Mouse (Mus musculus) MEL (cell line): ENCODE measurements around the gene Cyb5d1. TPM values are rescaled to one million over a fixed set of nuclear protein-coding genes. Genes with fewer than 3 reads are reported as not detected.

Experiments
- DNase-seq: peaks from one replicate; pipeline ENCODE4 v3.0.0; 2011; ENCODE audit warnings: low read depth, low spot score
- H3K27ac ChIP-seq: 2 replicates; pipeline ENCODE4 v1.5.1; 2012; ENCODE audit warnings: low read depth, mild to moderate bottlenecking, control low read depth, low read length, moderate library complexity; ENCODE audit not compliant: control insufficient read depth
- H3K27me3 ChIP-seq, 2 experiments: fragments of 150-350 bp in 1 of 2; sonication (generic) in 1 of 2; 2 replicates each; pipeline ENCODE4 v1.6.1; 2012; ENCODE audit warnings: low read length in 2 of 2, mild to moderate bottlenecking in 2 of 2, improper control_type of control experiment in 1 of 2, moderate library complexity in 1 of 2; ENCODE audit not compliant: insufficient read depth in 2 of 2, control insufficient read depth in 1 of 2
- H3K36me3 ChIP-seq, 2 experiments: 2 replicates each; pipeline ENCODE4 v1.6.1; 2012 to 2014; ENCODE audit warnings: low read length in 2 of 2, improper control_type of control experiment in 1 of 2, inconsistent platforms in 1 of 2, mild to moderate bottlenecking in 1 of 2; ENCODE audit not compliant: insufficient read depth in 2 of 2, control insufficient read depth in 1 of 2
- H3K4me1 ChIP-seq, 2 experiments: fragments of 150-350 bp in 1 of 2; sonication (generic) in 1 of 2; 2 replicates each; pipeline ENCODE4 v1.6.1; 2012; ENCODE audit warnings: low read length in 2 of 2, improper control_type of control experiment in 1 of 2, mild to moderate bottlenecking in 1 of 2; ENCODE audit not compliant: insufficient read depth in 2 of 2, control insufficient read depth in 1 of 2
- H3K4me3 ChIP-seq, 2 experiments: fragments of 150-350 bp in 1 of 2; sonication (generic) in 1 of 2; 2 replicates each; pipeline ENCODE4 v1.5.1; 2012; ENCODE audit warnings: low read depth in 2 of 2, low read length in 2 of 2, mild to moderate bottlenecking in 2 of 2, moderate library complexity in 2 of 2, control low read depth in 1 of 2, improper control_type of control experiment in 1 of 2; ENCODE audit not compliant: control insufficient read depth in 1 of 2, insufficient read depth in 1 of 2
- H3K79me2 ChIP-seq: 2 replicates; pipeline ENCODE4 v1.6.1; 2012; ENCODE audit warnings: mild to moderate bottlenecking, low read length, moderate library complexity; ENCODE audit not compliant: control insufficient read depth, poor library complexity, insufficient read depth
- H3K9ac ChIP-seq: 2 replicates; pipeline ENCODE4 v1.6.1; 2012; ENCODE audit warnings: low read depth, mild to moderate bottlenecking, control low read depth, low read length, moderate library complexity; ENCODE audit not compliant: control insufficient read depth, poor library complexity, severe bottlenecking
- H3K9me3 ChIP-seq: fragments of 150-350 bp; sonication (generic); replicated peaks from 2 replicates; pipeline ENCODE4 v1.6.1; 2012; ENCODE audit warnings: mild to moderate bottlenecking, low read length, improper control_type of control experiment, moderate library complexity; ENCODE audit not compliant: insufficient read depth
- CHD1 ChIP-seq: IDR thresholded peaks from 2 replicates; pipeline ENCODE4 v1.6.1; 2012; ENCODE audit warnings: low read depth, mild to moderate bottlenecking, inconsistent platforms, low read length, improper control_type of control experiment
- CTCF ChIP-seq, 3 experiments: IDR thresholded peaks in 2 of 3; conservative IDR thresholded peaks in 1 of 3; 2 replicates each; pipeline ENCODE4 v1.5.1; 2011 to 2012; ENCODE audit warnings: low read length in 3 of 3, low read depth in 2 of 3, mild to moderate bottlenecking in 2 of 3, improper control_type of control experiment in 1 of 3, inconsistent platforms in 1 of 3, mixed read lengths in 1 of 3, moderate library complexity in 1 of 3; ENCODE audit not compliant: control insufficient read depth in 1 of 3, insufficient read depth in 1 of 3, poor library complexity in 1 of 3, severe bottlenecking in 1 of 3
- EP300 ChIP-seq, 2 experiments: IDR thresholded peaks; 2 replicates each; pipeline ENCODE4 v1.6.1; 2011; ENCODE audit warnings: improper control_type of control experiment in 2 of 2, low read length in 2 of 2, low read depth in 1 of 2, mild to moderate bottlenecking in 1 of 2
- GABPA ChIP-seq: IDR thresholded peaks from 2 replicates; pipeline ENCODE4 v1.6.1; 2012; ENCODE audit warnings: low read depth, mild to moderate bottlenecking, inconsistent platforms, low read length, improper control_type of control experiment, moderate library complexity
- JUND ChIP-seq: IDR thresholded peaks from 2 replicates; pipeline ENCODE4 v1.6.1; 2011; ENCODE audit warnings: low read depth, mild to moderate bottlenecking, improper control_type of control experiment, low read length
- KAT2A ChIP-seq: conservative IDR thresholded peaks from 2 replicates; pipeline ENCODE4 v1.6.1; 2012; ENCODE audit warnings: low read depth, low read length, improper control_type of control experiment, inconsistent platforms
- MAFK ChIP-seq: IDR thresholded peaks from 2 replicates; pipeline ENCODE4 v1.6.1; 2011; ENCODE audit warnings: low read depth, mild to moderate bottlenecking, low read length, improper control_type of control experiment, borderline replicate concordance
- MXI1 ChIP-seq: IDR thresholded peaks from 2 replicates; pipeline ENCODE4 v1.6.1; 2011; ENCODE audit warnings: mild to moderate bottlenecking, low read depth, low read length, improper control_type of control experiment
- MYB ChIP-seq: IDR thresholded peaks from 2 replicates; pipeline ENCODE4 v1.6.1; 2011; ENCODE audit warnings: mild to moderate bottlenecking, low read depth, low read length, improper control_type of control experiment
- NELFE ChIP-seq: IDR thresholded peaks from 2 replicates; pipeline ENCODE4 v1.6.1; 2011; ENCODE audit warnings: low read depth, low read length, improper control_type of control experiment
- NRF1 ChIP-seq: IDR thresholded peaks from 2 replicates; pipeline ENCODE4 v1.6.1; 2014; ENCODE audit warnings: low read depth, mild to moderate bottlenecking, inconsistent platforms, low read length, improper control_type of control experiment, moderate library complexity; ENCODE audit not compliant: poor library complexity, insufficient read depth, severe bottlenecking
- SMC3 ChIP-seq: IDR thresholded peaks from 2 replicates; pipeline ENCODE4 v1.6.1; 2011; ENCODE audit warnings: low read depth, low read length, improper control_type of control experiment
- TAL1 ChIP-seq: IDR thresholded peaks from 2 replicates; pipeline ENCODE4 v1.6.1; 2012; ENCODE audit warnings: mild to moderate bottlenecking, inconsistent platforms, low read length, moderate library complexity, mixed read lengths
- USF1 ChIP-seq: IDR thresholded peaks from 2 replicates; pipeline ENCODE4 v1.6.1; 2014; ENCODE audit warnings: low read depth, mild to moderate bottlenecking, inconsistent platforms, low read length, improper control_type of control experiment, moderate library complexity
- ZC3H11A ChIP-seq: IDR thresholded peaks from 2 replicates; pipeline ENCODE4 v1.6.1; 2012; ENCODE audit warnings: low read depth, mild to moderate bottlenecking, inconsistent platforms, low read length, improper control_type of control experiment
- ZMIZ1 ChIP-seq: IDR thresholded peaks from 2 replicates; pipeline ENCODE4 v1.6.1; 2012; ENCODE audit warnings: low read depth, mild to moderate bottlenecking, inconsistent platforms, low read length, improper control_type of control experiment, moderate library complexity
- ZNF384 ChIP-seq: IDR thresholded peaks from 2 replicates; pipeline ENCODE4 v1.6.1; 2012; ENCODE audit warnings: low read depth, mild to moderate bottlenecking, inconsistent platforms, low read length, improper control_type of control experiment
- polyA plus RNA-seq, 2 experiments: library from polyadenylated mRNA; stranded (reverse) in 1 of 2; unstranded in 1 of 2; fragments of >175 nt in 1 of 2; fragments of >200 nt in 1 of 2; gene quantifications; 2 replicates each; pipeline versions ENCODE4 v1.2.1 to v1.2.4; 2012; ENCODE audit warnings: low replicate concordance in 2 of 2, low read depth in 1 of 2; ENCODE audit not compliant: insufficient read length in 2 of 2, insufficient read depth in 1 of 2, missing spikeins in 1 of 2
- total RNA-seq: library from RNA; depleted of rRNA; stranded (reverse); fragments of 300-350 nt; gene quantifications from 2 replicates; pipeline ENCODE4 v1.2.3, GENCODE M21; 2012

Gene Cyb5d1
- total and polyA plus RNA-seq, 3 experiments: 21.3 to 39.6 TPM; not detected in 1

DNA sequence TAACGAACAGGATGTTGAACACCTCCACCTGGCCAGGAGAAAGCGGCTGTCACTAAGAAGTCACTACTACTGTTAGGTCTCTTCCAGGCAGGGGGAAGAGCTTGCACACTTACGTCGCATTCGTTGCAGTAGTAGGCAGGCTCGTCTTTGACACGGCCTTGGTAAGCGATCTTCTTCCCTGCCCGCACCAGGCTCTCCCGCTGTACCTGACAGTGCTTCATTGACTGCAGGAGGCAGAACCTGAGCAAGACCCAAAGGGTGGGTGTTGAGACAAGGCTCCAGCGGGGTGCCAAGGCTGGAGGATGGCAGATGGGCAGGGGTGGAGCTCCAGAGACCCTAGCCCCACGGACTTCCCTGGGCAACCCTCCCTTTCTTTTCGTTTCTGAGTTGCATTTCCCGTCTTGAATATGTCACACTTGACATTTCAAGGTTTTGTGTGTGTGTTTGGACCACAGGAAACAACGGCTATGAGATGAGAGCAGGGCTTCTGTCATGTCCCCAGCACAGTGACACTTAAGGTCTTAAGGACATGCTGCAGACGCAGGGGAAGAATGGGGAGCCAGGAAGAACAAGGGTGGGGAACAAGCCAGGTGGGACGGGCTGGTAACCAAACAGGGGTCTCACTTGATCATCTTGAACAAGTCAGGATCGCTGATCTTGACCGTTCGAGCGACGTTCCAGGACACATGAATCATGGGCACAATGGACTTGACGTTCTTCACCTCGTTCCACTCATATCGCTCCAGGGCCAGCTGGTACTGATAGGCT lies 4.8 kb upstream of the Cyb5d1 start:
- Histone ChIP-seq H3K4me1 (peaks cover 2 to 9% of the 10 kb centered on the region in 2 experiments; a peak in 3 of 4 replicates), H3K9ac (no peak overlapping the region), H3K27ac (no peak overlapping the region), H3K36me3 (peaks cover 2 to 5% of the 10 kb centered on the region in 2 experiments; a peak in 3 of 4 replicates)
- no peak for DNase-seq
- TF ChIP-seq MYB (no peak), EP300 (IDR thresholded peaks at IDR 0.05; ENCODE audit: low read depth in 1 of 2, low read length in 2 of 2) (no peak), TAL1 (no peak), MXI1 (no peak), NRF1 (no peak), GABPA (no peak), NELFE (no peak), CTCF (IDR thresholded peaks at IDR 0.05 in 2 of 3, conservative IDR thresholded peaks at IDR 0.05 in 1 of 3; ENCODE audit: control insufficient read depth in 1 of 3, insufficient read depth in 1 of 3, low read depth in 2 of 3, low read length in 3 of 3, poor library complexity in 1 of 3, severe bottlenecking in 1 of 3) (no peak), SMC3 (no peak), MAFK (no peak), ZNF384 (no peak)
- TF ChIP-seq, all 39 proteins: peak for 0
- no peaks in the 10 kb centered on the region for H3K9me3 ChIP-seq
- H3K4me3 ChIP-seq: no peak overlapping the region
- H3K79me2 ChIP-seq: peaks cover 1% of the 10 kb centered on the region
- H3K27me3 ChIP-seq: no peaks in the 10 kb centered on the region

DNA sequence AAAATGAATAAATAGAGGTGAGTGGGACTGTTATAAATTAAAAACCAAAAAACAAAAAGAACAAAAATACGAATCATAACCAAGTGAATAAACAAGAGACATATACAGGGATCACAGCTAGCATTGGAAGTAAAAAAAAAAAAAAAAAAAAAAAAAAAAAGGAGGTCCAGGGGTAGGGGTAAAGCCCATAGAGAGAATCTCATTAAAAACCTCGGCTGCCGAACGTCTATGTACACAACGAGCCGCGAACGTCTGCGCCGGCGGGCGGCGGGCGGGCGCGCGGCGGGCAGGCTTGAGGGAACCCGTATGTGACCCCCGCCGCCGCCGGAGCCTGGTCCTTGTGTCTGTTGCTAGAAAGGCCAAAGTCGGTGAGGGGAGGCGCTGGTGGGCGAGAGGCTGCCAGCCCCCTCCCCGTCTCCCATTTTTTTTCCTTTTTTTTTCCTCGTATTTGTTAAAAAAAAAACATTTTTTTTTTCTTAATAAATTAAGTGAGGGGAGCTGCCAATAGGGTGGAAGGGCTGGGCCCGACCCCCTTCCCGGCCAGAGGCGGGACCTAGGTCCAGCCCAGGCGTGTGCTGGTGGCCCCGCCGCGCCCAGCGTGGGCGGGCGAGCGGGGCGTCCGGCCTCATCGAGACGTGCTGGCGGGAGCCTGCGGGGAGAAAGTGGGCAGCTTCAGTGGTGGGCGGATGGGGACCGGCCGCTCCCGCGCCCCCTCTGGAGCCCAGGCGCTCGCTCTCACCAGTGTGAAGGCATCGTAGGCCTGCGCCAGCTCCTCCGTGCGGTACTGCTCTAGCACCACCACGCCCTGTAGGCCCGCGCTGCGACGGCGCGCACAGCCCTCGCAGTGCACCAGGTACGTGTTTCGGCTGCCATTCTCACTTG lies 4.0 kb upstream of the Cyb5d1 start:
- H3K4me3 ChIP-seq: no peak overlapping the region
- H3K9ac ChIP-seq: no peak overlapping the region
- no peak overlapping the region for H3K27ac ChIP-seq
- H3K27me3 ChIP-seq: no peaks in the 10 kb centered on the region
- H3K4me1 ChIP-seq: peaks cover 2 to 9% of the 10 kb centered on the region in 2 experiments; a peak in 3 of 4 replicates
- TF ChIP-seq ZMIZ1: no peak
- TF ChIP-seq ZC3H11A: no peak
- TF ChIP-seq CTCF (IDR thresholded peaks at IDR 0.05 in 2 of 3, conservative IDR thresholded peaks at IDR 0.05 in 1 of 3; ENCODE audit: control insufficient read depth in 1 of 3, insufficient read depth in 1 of 3, low read depth in 2 of 3, low read length in 3 of 3, poor library complexity in 1 of 3, severe bottlenecking in 1 of 3): no peak
- no peak for TF ChIP-seq CHD1
- TF ChIP-seq JUND: no peak
- no peak for TF ChIP-seq KAT2A
- no peak for TF ChIP-seq TAL1
- TF ChIP-seq USF1: no peak
- TF ChIP-seq MYB: no peak
- TF ChIP-seq GABPA: no peak
- no peak for TF ChIP-seq MAFK
- peaks cover 2 to 5% of the 10 kb centered on the region in 2 experiments; a peak in 3 of 4 replicates for H3K36me3 ChIP-seq
- DNase-seq: no peak
- peaks cover 6% of the 10 kb centered on the region for H3K79me2 ChIP-seq
- no peaks in the 10 kb centered on the region for H3K9me3 ChIP-seq
